Mouse (Mus musculus): Measurements from ENCODE around the gene Gtpbp8. TPM values are rescaled to one million over a fixed set of nuclear protein-coding genes. Genes with fewer than 3 reads are reported as not detected.
A peak's percentile ranks its signal among the peaks of the same experiment; 100 is the strongest.

Gtpbp8 gene
- polyA plus RNA-seq, 1 experiment from 2014 or later, result 37.8 TPM

- Histone ChIP-seq H3K9me3 (no peaks in the 10 kb centered on the region), H3K27me3 (no peaks in the 10 kb centered on the region), H3K4me3 (peak within 1 kb of the TSS; percentile 59), H3K36me3 (peaks cover 15% of the 10 kb centered on the region), H3K9ac (peak within 1 kb of the TSS; percentile 78), H3K4me1 (replicated peaks) (peaks cover 25% of the 10 kb centered on the region), H3K4me2 (peak within 1 kb of the TSS; percentile 71), H3K27ac (peak within 1 kb of the TSS; percentile 92)
- under 1% methylated on average over 64 of the region's 64 CpGs for WGBS
- peak; percentile 98 for ATAC-seq (ENCODE audit: low FRiP score)
Observed at GRCm38 (mm10) chr16:44724083-44724787, 21.9 kb downstream of the Gtpbp8 start, which contains the start of gene Nepro. TSS of gene Nepro (plus strand) at chr16:44724301.

DNA sequence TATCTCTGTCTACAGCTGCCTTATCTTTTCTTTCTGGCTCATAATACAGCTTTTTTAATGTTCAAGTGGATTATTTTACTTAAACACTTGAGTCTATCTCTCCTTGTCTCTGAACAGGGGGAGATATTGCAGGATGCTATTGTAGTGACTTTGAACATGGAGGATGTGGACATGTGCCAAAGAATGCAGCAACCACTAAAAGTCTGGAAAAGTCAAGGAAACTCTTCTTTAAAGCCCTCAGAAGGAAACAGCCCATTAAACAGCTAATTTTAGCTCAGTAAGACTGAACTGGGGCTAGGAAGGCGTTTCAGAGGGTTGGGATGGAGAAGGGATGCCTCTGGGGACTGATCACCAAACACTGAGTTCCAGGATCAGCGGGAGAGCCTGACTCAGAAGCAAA is 23.5 kb downstream of the Gtpbp8 start:
- WGBS, result 88% methylated on average over 2 of the region's 2 CpGs
- Histone ChIP-seq H3K4me3 (no peak overlapping the region), H3K36me3 (peaks cover 13% of the 10 kb centered on the region), H3K9ac (no peak overlapping the region), H3K27me3 (no peaks in the 10 kb centered on the region), H3K4me2 (no peak overlapping the region), H3K9me3 (no peaks in the 10 kb centered on the region), H3K27ac (no peak overlapping the region), H3K4me1 (replicated peaks) (peaks cover 25% of the 10 kb centered on the region)
- ATAC-seq (ENCODE audit: low FRiP score), result no peak

DNA sequence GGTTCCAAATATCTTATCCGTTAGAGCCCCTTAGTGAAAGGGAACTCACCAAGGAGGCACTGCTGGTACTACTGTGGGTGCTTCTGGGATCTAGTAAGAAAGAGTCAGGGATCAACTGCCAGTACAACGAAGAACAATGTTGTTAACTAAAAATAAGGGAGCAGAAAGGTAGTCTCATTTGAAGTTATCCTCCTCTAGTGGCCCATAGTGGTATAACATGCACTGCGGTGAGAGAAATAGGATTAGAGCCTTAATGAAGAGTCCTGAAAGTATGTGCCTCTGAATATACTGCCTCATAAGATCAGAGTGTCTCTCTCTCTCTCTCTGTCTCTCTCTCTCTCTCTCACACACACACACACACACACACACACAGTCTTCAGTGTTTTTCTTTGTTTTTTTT is 25.6 kb downstream of the Gtpbp8 start:
- no peak overlapping the region for H3K27ac ChIP-seq
- no peak for ATAC-seq (ENCODE audit: low FRiP score)
- no peaks in the 10 kb centered on the region for H3K27me3 ChIP-seq
- no peak overlapping the region for H3K4me2 ChIP-seq
- no peak overlapping the region for H3K9ac ChIP-seq
- peaks cover 13% of the 10 kb centered on the region for H3K36me3 ChIP-seq
- H3K4me3 ChIP-seq, result no peak overlapping the region
- peaks cover 21% of the 10 kb centered on the region for H3K4me1 ChIP-seq (replicated peaks)
- WGBS, result 84% methylated on average over 3 of the region's 3 CpGs
- no peaks in the 10 kb centered on the region for H3K9me3 ChIP-seq

- Histone ChIP-seq H3K27me3 (no peaks in the 10 kb centered on the region), H3K9ac (no peak overlapping the region), H3K4me3 (no peak overlapping the region), H3K36me3 (peaks cover 13% of the 10 kb centered on the region), H3K4me2 (no peak overlapping the region), H3K9me3 (no peaks in the 10 kb centered on the region), H3K4me1 (replicated peaks) (peaks cover 15% of the 10 kb centered on the region), H3K27ac (no peak overlapping the region)
- WGBS, result 81% methylated on average over 7 of the region's 7 CpGs
- ATAC-seq (ENCODE audit: low FRiP score), result no peak
Observed at GRCm38 (mm10) chr16:44719349-44719748, 26.8 kb downstream of the Gtpbp8 start.

DNA sequence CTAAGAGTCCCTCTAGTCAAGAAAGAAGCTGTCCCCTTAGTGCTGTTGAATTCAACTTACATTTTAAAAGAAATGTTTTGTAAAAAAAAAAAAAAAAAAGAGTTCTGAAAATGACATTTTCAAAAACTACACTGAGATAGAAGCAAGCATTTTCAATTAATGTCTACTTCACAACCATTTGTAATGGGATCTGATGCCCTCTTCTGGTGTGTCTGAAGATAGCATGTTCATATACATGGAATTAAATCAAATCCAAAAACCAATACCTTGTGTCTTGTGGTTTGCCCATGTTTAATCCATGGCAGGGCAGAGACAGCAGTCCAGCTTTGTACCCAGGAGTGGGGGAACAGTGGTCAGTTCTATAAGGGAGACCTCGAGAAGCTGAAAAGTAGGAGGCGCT is 28.3 kb downstream of the Gtpbp8 start:
- H3K9me3 ChIP-seq, result no peaks in the 10 kb centered on the region
- no peak overlapping the region for H3K27ac ChIP-seq
- no peak for ATAC-seq (ENCODE audit: low FRiP score)
- WGBS, result 74% methylated on average over 2 of the region's 2 CpGs
- H3K9ac ChIP-seq, result no peak overlapping the region
- H3K4me1 ChIP-seq (replicated peaks), result peaks cover 5% of the 10 kb centered on the region
- H3K4me3 ChIP-seq, result no peak overlapping the region
- H3K27me3 ChIP-seq, result no peaks in the 10 kb centered on the region
- no peak overlapping the region for H3K4me2 ChIP-seq
- H3K36me3 ChIP-seq, result peaks cover 13% of the 10 kb centered on the region

GRCm38 (mm10) chr16:44717141-44717634 is 29.0 kb downstream of the Gtpbp8 start:
- Histone ChIP-seq H3K9me3 (no peaks in the 10 kb centered on the region), H3K27me3 (no peaks in the 10 kb centered on the region), H3K27ac (no peak overlapping the region; the same call in 1 of the 2 replicates), H3K36me3 (peaks cover 13% of the 10 kb centered on the region), H3K4me1 (replicated peaks) (peaks cover 2% of the 10 kb centered on the region; the same call in 1 of the 2 replicates), H3K9ac (no peak overlapping the region), H3K4me2 (no peak overlapping the region), H3K4me3 (no peak overlapping the region)
- WGBS, result 88% methylated on average over 2 of the region's 2 CpGs
- ATAC-seq (ENCODE audit: low FRiP score), result peak; percentile 49; the same call in 1 of the 2 replicates

DNA sequence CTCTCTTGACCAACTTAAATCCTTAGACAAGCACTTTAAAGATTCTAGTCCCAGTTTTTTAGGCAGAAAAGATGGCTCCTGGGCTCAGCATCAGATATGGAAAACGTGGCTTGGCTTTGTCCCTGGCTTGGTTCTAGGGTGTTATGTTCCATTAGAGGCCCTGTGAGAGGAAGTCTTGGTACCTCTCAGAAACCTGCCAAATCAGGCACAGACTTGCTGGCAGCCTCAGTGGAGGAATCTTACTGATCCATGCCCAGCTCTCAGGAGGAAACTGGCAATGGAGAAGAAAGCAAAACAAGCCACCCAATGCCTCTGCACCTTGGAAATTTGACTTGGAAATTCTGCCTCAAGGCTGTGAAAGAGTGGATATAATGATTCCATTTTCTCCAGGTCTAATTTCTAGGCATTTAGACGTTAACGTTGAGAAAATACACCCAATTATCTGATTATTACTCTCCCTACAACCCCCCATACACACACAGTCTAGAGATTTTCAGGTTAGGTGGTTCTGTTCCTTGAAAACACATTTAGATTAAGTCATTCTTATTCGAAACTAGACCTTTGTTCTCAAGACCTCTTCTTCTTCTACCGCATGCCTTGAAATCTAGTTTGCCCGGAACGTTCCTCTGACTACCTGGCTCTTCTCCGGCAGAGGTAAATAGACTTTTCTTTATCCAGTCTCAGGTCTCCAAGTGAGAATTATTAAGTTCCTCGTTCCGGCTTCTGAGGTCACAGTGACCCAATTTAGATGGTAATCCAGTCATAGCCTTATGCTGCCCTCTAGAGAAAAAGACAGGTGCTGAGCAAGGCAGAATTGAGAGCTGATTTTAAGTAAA is 29.6 kb downstream of the Gtpbp8 start:
- no peak overlapping the region for H3K4me2 ChIP-seq
- no peaks in the 10 kb centered on the region for H3K27me3 ChIP-seq
- H3K4me1 ChIP-seq (replicated peaks), result peaks cover 2% of the 10 kb centered on the region; the same call in 1 of the 2 replicates
- H3K9ac ChIP-seq, result no peak overlapping the region
- H3K27ac ChIP-seq, result 0 out of 2 replicates have a peak overlapping the region, but pooled peaks have one; percentile 36
- no peaks in the 10 kb centered on the region for H3K9me3 ChIP-seq
- 35% methylated on average over 10 of the region's 10 CpGs for WGBS
- H3K36me3 ChIP-seq, result peaks cover 13% of the 10 kb centered on the region
- H3K4me3 ChIP-seq, result no peak overlapping the region
- peak; percentile 63; the same call in 1 of the 2 replicates for ATAC-seq (ENCODE audit: low FRiP score)

- H3K9ac ChIP-seq, result no peak overlapping the region
- no peak overlapping the region for H3K4me2 ChIP-seq
- H3K9me3 ChIP-seq, result no peaks in the 10 kb centered on the region
- H3K27me3 ChIP-seq, result no peaks in the 10 kb centered on the region
- no peak overlapping the region for H3K4me3 ChIP-seq
- no peaks in the 10 kb centered on the region for H3K36me3 ChIP-seq
- ATAC-seq (ENCODE audit: low FRiP score), result no peak
- no peaks in the 10 kb centered on the region for H3K4me1 ChIP-seq (replicated peaks)
- 68% methylated on average over 4 of the region's 4 CpGs for WGBS
- H3K27ac ChIP-seq, result no peak overlapping the region
Observed at GRCm38 (mm10) chr16:44703458-44703857, 42.7 kb downstream of the Gtpbp8 start.

DNA sequence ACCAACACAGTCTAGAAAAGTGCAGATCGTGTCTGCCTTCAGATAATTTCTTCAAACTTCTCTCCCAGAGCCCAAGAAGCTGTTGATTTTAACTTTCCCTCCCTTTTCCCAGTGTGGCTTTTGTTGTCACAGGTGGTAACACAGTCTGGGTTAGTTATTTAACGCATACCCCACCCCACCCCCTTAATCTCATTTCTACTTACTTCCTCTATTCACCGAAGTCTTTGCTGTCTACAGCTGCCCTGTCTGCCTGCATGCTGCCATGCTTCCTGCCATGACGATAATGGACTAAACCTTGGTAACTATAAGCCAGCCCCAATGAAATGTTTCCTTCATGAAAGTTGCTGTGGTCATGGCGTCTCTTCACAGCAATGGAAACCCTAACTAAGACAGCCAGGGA is 43.9 kb downstream of the Gtpbp8 start:
- Histone ChIP-seq H3K4me1 (replicated peaks) (no peaks in the 10 kb centered on the region), H3K27ac (no peak overlapping the region), H3K4me2 (no peak overlapping the region), H3K36me3 (no peaks in the 10 kb centered on the region), H3K9me3 (no peaks in the 10 kb centered on the region), H3K27me3 (no peaks in the 10 kb centered on the region), H3K4me3 (no peak overlapping the region), H3K9ac (no peak overlapping the region)
- no peak for ATAC-seq (ENCODE audit: low FRiP score)
- WGBS, result 80% methylated on average over 5 of the region's 5 CpGs

GRCm38 (mm10) chr16:44701155-44701554 is 45.0 kb downstream of the Gtpbp8 start:
- no peak overlapping the region for H3K27ac ChIP-seq
- no peaks in the 10 kb centered on the region for H3K27me3 ChIP-seq
- H3K4me2 ChIP-seq, result no peak overlapping the region
- peaks cover 3% of the 10 kb centered on the region; the same call in 1 of the 2 replicates for H3K4me1 ChIP-seq (replicated peaks)
- no peaks in the 10 kb centered on the region for H3K36me3 ChIP-seq
- 89% methylated on average over 3 of the region's 3 CpGs for WGBS
- no peaks in the 10 kb centered on the region for H3K9me3 ChIP-seq
- H3K4me3 ChIP-seq, result no peak overlapping the region
- ATAC-seq (ENCODE audit: low FRiP score), result no peak
- no peak overlapping the region for H3K9ac ChIP-seq

GRCm38 (mm10) chr16:44697473-44698205 is 48.5 kb downstream of the Gtpbp8 start:
- Histone ChIP-seq H3K27me3 (no peaks in the 10 kb centered on the region), H3K4me1 (replicated peaks) (peaks cover 11% of the 10 kb centered on the region; the same call in 1 of the 2 replicates), H3K4me3 (no peak overlapping the region), H3K36me3 (no peaks in the 10 kb centered on the region), H3K9ac (no peak overlapping the region), H3K27ac (no peak overlapping the region), H3K9me3 (no peaks in the 10 kb centered on the region), H3K4me2 (no peak overlapping the region)
- no peak for ATAC-seq (ENCODE audit: low FRiP score)
- 93% methylated on average over 5 of the region's 5 CpGs for WGBS

Data from hindbrain, embryonic 13.5 days (tissue).